Mouse (Mus musculus) neural tube, embryonic 15.5 days (tissue): ENCODE data around the gene Gm20715. TPM values are rescaled to one million over a fixed set of nuclear protein-coding genes. Genes with fewer than 3 reads are reported as not detected.
"Not testable (repeated sequence)": the region's sequence is repeated elsewhere in the genome, so short reads cannot be mapped to it uniquely, and the experiment has no call there.

Source experiments
- ATAC-seq: fragments of 200-750 bp; cut with Nextera tagmentation; 2 replicates; pipeline ENCODE4 v1.8.0; 2017; ENCODE audit warnings: mild to moderate bottlenecking, moderate TSS enrichment, moderate library complexity; ENCODE audit not compliant: low FRiP score
- H3K27ac ChIP-seq: fragments of 300-500 bp; sonication (generic); replicated peaks from 2 replicates; pipeline ENCODE4 v1.5.1; 2015; ENCODE audit warnings: mild to moderate bottlenecking, inconsistent platforms
- H3K27me3 ChIP-seq: fragments of 300-500 bp; sonication (generic); replicated peaks from 2 replicates; pipeline ENCODE4 v1.6.1; 2015; ENCODE audit warnings: inconsistent platforms
- H3K36me3 ChIP-seq: fragments of 300-500 bp; sonication (generic); 2 replicates; pipeline ENCODE4 v1.6.1; 2015; ENCODE audit warnings: inconsistent platforms
- H3K4me1 ChIP-seq: fragments of 300-500 bp; sonication (generic); 2 replicates; pipeline ENCODE4 v1.6.1; 2015; ENCODE audit warnings: inconsistent platforms
- H3K4me2 ChIP-seq: fragments of 300-500 bp; sonication (generic); 2 replicates; pipeline ENCODE4 v1.6.1; 2015; ENCODE audit warnings: inconsistent platforms, mild to moderate bottlenecking, moderate library complexity
- H3K4me3 ChIP-seq: fragments of 300-500 bp; sonication (generic); replicated peaks from 2 replicates; pipeline ENCODE4 v1.5.1; 2015; ENCODE audit warnings: mild to moderate bottlenecking, inconsistent platforms
- H3K9ac ChIP-seq: fragments of 300-500 bp; sonication (generic); replicated peaks from 2 replicates; pipeline ENCODE4 v1.6.1; 2015; ENCODE audit warnings: mild to moderate bottlenecking, inconsistent platforms
- H3K9me3 ChIP-seq: fragments of 300-500 bp; sonication (generic); replicated peaks from 2 replicates; pipeline ENCODE4 v1.6.1; 2016; ENCODE audit warnings: inconsistent platforms
- WGBS: fragments of 180-500 bp; shearing (Covaris S2); methylation state at CpG from one replicate; pipeline ENCODE4 v1.1.7; 2015; ENCODE audit warnings: mixed read lengths; 5-methylcytosine and 5-hydroxymethylcytosine counted together
- polyA plus RNA-seq: library from polyadenylated mRNA; unstranded; fragments of >200 nt; fragmentation: Nextera tagmentation; extraction: Ambion mirVana; gene quantifications from 2 replicates; pipeline ENCODE4 v1.2.1, GENCODE M21; 2015

The Gm20715 gene
- polyA plus RNA-seq, result 0.15 TPM in 1 of 2 replicates, not detected in the other

- H3K36me3 ChIP-seq, result no peaks in the 10 kb centered on the region; the same call in 1 of the 2 replicates
- H3K4me3 ChIP-seq, result no peak within 1 kb of the TSS
- H3K9me3 ChIP-seq, result no peaks in the 10 kb centered on the region
- H3K4me1 ChIP-seq, result no peaks in the 10 kb centered on the region
- H3K27ac ChIP-seq, result no peak within 1 kb of the TSS
- H3K9ac ChIP-seq, result no peak within 1 kb of the TSS
- H3K4me2 ChIP-seq, result no peak within 1 kb of the TSS
- WGBS, result 3% methylated on average over 17 of the region's 17 CpGs
- no peaks in the 10 kb centered on the region for H3K27me3 ChIP-seq
- ATAC-seq, result peak; percentile 19; the same call in 1 of the 2 replicates
Observed at GRCm38 (mm10) chr7:6410043-6410442, at the start of gene Gm20715. Gm20715 (plus strand) TSS chr7:6410277.

GRCm38 (mm10) chr7:6360477-6361060, 49.5 kb upstream of the Gm20715 start:
- WGBS, result 18% methylated on average over 6 of the region's 9 CpGs
- Histone ChIP-seq H3K9me3 (no peaks in the 10 kb centered on the region), H3K36me3 (0 out of 2 replicates have a peak, but pooled peaks cover 6% of the 10 kb centered on the region), H3K27ac (no peak overlapping the region), H3K4me2 (no peak overlapping the region), H3K4me3 (no peak overlapping the region), H3K4me1 (peaks cover 19% of the 10 kb centered on the region), H3K9ac (no peak overlapping the region), H3K27me3 (no peaks in the 10 kb centered on the region)
- no peak for ATAC-seq

GRCm38 (mm10) chr7:6361756-6362155, 48.3 kb upstream of the Gm20715 start:
- Histone ChIP-seq H3K4me2 (peak overlapping the region; percentile 71), H3K36me3 (0 out of 2 replicates have a peak, but pooled peaks cover 3% of the 10 kb centered on the region), H3K27ac (peak overlapping the region; percentile 92), H3K27me3 (no peaks in the 10 kb centered on the region), H3K4me1 (peaks cover 19% of the 10 kb centered on the region), H3K9me3 (no peaks in the 10 kb centered on the region), H3K9ac (peak overlapping the region; percentile 58), H3K4me3 (peak overlapping the region; percentile 55)
- no peak for ATAC-seq
- WGBS, result 21% methylated on average over 7 of the region's 7 CpGs

- H3K36me3 ChIP-seq, result no peaks in the 10 kb centered on the region
- H3K9ac ChIP-seq, result peak overlapping the region; percentile 58
- H3K9me3 ChIP-seq, result no peaks in the 10 kb centered on the region
- peak; percentile 93 for ATAC-seq
- peak overlapping the region; percentile 55 for H3K4me3 ChIP-seq
- peak overlapping the region; percentile 71 for H3K4me2 ChIP-seq
- peaks cover 19% of the 10 kb centered on the region for H3K4me1 ChIP-seq
- WGBS, result under 1% methylated on average over 37 of the region's 38 CpGs
- peak overlapping the region; percentile 92 for H3K27ac ChIP-seq
- H3K27me3 ChIP-seq, result no peaks in the 10 kb centered on the region
Observed at GRCm38 (mm10) chr7:6362268-6363046, 47.6 kb upstream of the Gm20715 start.

- Histone ChIP-seq H3K27me3 (no peaks in the 10 kb centered on the region), H3K9ac (peak within 1 kb of the TSS; percentile 58), H3K4me1 (peaks cover 19% of the 10 kb centered on the region), H3K36me3 (no peaks in the 10 kb centered on the region), H3K4me3 (peak within 1 kb of the TSS; percentile 55), H3K4me2 (peak within 1 kb of the TSS; percentile 71), H3K9me3 (no peaks in the 10 kb centered on the region), H3K27ac (peak within 1 kb of the TSS; percentile 92)
- under 1% methylated on average over 23 of the region's 23 CpGs for WGBS
- ATAC-seq, result peak; percentile 84
Observed at GRCm38 (mm10) chr7:6363047-6363488, 47.0 kb upstream of the Gm20715 start, which contains the start of gene Zfp78. Zfp78 (plus strand) TSS chr7:6363280.

- no peak overlapping the region for H3K9ac ChIP-seq
- no peaks in the 10 kb centered on the region for H3K36me3 ChIP-seq
- H3K9me3 ChIP-seq, result no peaks in the 10 kb centered on the region
- no peak for ATAC-seq
- peaks cover 19% of the 10 kb centered on the region for H3K4me1 ChIP-seq
- H3K4me2 ChIP-seq, result peak overlapping the region; percentile 71; the same call in 1 of the 2 replicates
- H3K27ac ChIP-seq, result no peak overlapping the region
- H3K4me3 ChIP-seq, result no peak overlapping the region
- WGBS, result 76% methylated on average over 1 of the region's 1 CpGs
- H3K27me3 ChIP-seq, result no peaks in the 10 kb centered on the region
Observed at GRCm38 (mm10) chr7:6364761-6365160, 45.3 kb upstream of the Gm20715 start.

GRCm38 (mm10) chr7:6367185-6367584, 42.9 kb upstream of the Gm20715 start:
- no peak for ATAC-seq
- H3K9ac ChIP-seq, result no peak overlapping the region
- H3K27ac ChIP-seq, result no peak overlapping the region
- no peaks in the 10 kb centered on the region for H3K27me3 ChIP-seq
- no peak overlapping the region for H3K4me2 ChIP-seq
- peaks cover 17% of the 10 kb centered on the region for H3K4me1 ChIP-seq
- 95% methylated on average over 5 of the region's 5 CpGs for WGBS
- no peaks in the 10 kb centered on the region for H3K36me3 ChIP-seq
- H3K4me3 ChIP-seq, result no peak overlapping the region
- no peaks in the 10 kb centered on the region for H3K9me3 ChIP-seq

- peaks cover 17% of the 10 kb centered on the region for H3K4me1 ChIP-seq
- H3K4me2 ChIP-seq, H3K27ac ChIP-seq, ATAC-seq, H3K36me3 ChIP-seq, H3K27me3 ChIP-seq, H3K4me3 ChIP-seq, H3K9ac ChIP-seq, H3K9me3 ChIP-seq: not testable (repeated sequence)
- 83% methylated on average over 5 of the region's 5 CpGs for WGBS
Observed at GRCm38 (mm10) chr7:6368146-6368545, 41.9 kb upstream of the Gm20715 start.

GRCm38 (mm10) chr7:6369460-6369859, 40.6 kb upstream of the Gm20715 start:
- Histone ChIP-seq H3K27ac (no peak overlapping the region), H3K4me3 (no peak overlapping the region), H3K4me1 (peaks cover 7% of the 10 kb centered on the region), H3K9me3 (no peaks in the 10 kb centered on the region), H3K9ac (no peak overlapping the region), H3K27me3 (no peaks in the 10 kb centered on the region), H3K36me3 (no peaks in the 10 kb centered on the region), H3K4me2 (no peak overlapping the region)
- 84% methylated on average over 3 of the region's 3 CpGs for WGBS
- ATAC-seq, result no peak

- no peaks in the 10 kb centered on the region for H3K9me3 ChIP-seq
- H3K4me2 ChIP-seq, result no peak overlapping the region
- peaks cover 4% of the 10 kb centered on the region; the same call in 1 of the 2 replicates for H3K36me3 ChIP-seq
- no peak overlapping the region for H3K9ac ChIP-seq
- no peak overlapping the region for H3K27ac ChIP-seq
- no peaks in the 10 kb centered on the region for H3K27me3 ChIP-seq
- ATAC-seq, result no peak
- 86% methylated on average over 3 of the region's 3 CpGs for WGBS
- H3K4me1 ChIP-seq, result no peaks in the 10 kb centered on the region
- no peak overlapping the region for H3K4me3 ChIP-seq
Observed at GRCm38 (mm10) chr7:6372993-6373392, 37.1 kb upstream of the Gm20715 start.

- H3K4me1 ChIP-seq, result peaks cover 12% of the 10 kb centered on the region
- no peak overlapping the region for H3K4me3 ChIP-seq
- H3K9me3 ChIP-seq, result no peaks in the 10 kb centered on the region
- no peaks in the 10 kb centered on the region for H3K27me3 ChIP-seq
- no peak overlapping the region for H3K4me2 ChIP-seq
- no peak overlapping the region for H3K27ac ChIP-seq
- H3K36me3 ChIP-seq, result peaks cover 21% of the 10 kb centered on the region
- no peak for ATAC-seq
- H3K9ac ChIP-seq, result no peak overlapping the region
- 84% methylated on average over 8 of the region's 8 CpGs for WGBS
Observed at GRCm38 (mm10) chr7:6378441-6378840, 31.6 kb upstream of the Gm20715 start.

GRCm38 (mm10) chr7:6381431-6381830, 28.6 kb upstream of the Gm20715 start:
- Histone ChIP-seq H3K4me2 (no peak overlapping the region), H3K9ac (no peak overlapping the region), H3K4me3 (no peak overlapping the region), H3K36me3 (peaks cover 18% of the 10 kb centered on the region), H3K4me1 (peaks cover 21% of the 10 kb centered on the region), H3K27ac (no peak overlapping the region), H3K9me3 (no peaks in the 10 kb centered on the region), H3K27me3 (no peaks in the 10 kb centered on the region)
- ATAC-seq, result no peak
- 84% methylated on average over 2 of the region's 2 CpGs for WGBS
